Mouse (Mus musculus) hindbrain, embryonic 14.5 days (tissue): ENCODE results near the gene Amotl2. TPM values are rescaled to one million over a fixed set of nuclear protein-coding genes. Genes with fewer than 3 reads are reported as not detected.

Source experiments
- ATAC-seq: fragments of 200-750 bp; cut with Nextera tagmentation; 2 replicates; pipeline ENCODE4 v1.8.0; 2017; ENCODE audit warnings: moderate number of reproducible peaks, mild to moderate bottlenecking, moderate TSS enrichment, moderate library complexity; ENCODE audit not compliant: low FRiP score
- DNase-seq: peaks from one replicate; pipeline ENCODE4 v3.0.0-alpha.2; 2015; ENCODE audit warnings: low spot score
- H3K27ac ChIP-seq: fragments of 300-500 bp; sonication (generic); 2 replicates; pipeline ENCODE4 v1.5.1; 2014; ENCODE audit warnings: mild to moderate bottlenecking, moderate library complexity
- H3K27me3 ChIP-seq: fragments of 300-500 bp; sonication (generic); 2 replicates; pipeline ENCODE4 v1.6.1; 2014; ENCODE audit warnings: mild to moderate bottlenecking, low read length, mixed read lengths; ENCODE audit not compliant: control insufficient read depth, insufficient read depth
- H3K36me3 ChIP-seq: fragments of 300-500 bp; sonication (generic); replicated peaks from 2 replicates; pipeline ENCODE4 v1.6.1; 2014; ENCODE audit not compliant: control insufficient read depth, insufficient read depth
- H3K4me1 ChIP-seq: fragments of 300-500 bp; sonication (generic); replicated peaks from 2 replicates; pipeline ENCODE4 v1.6.1; 2014; ENCODE audit warnings: antibody characterized with exemption, low read length, mixed read lengths; ENCODE audit not compliant: control insufficient read depth, insufficient read depth
- H3K4me2 ChIP-seq: fragments of 300-500 bp; sonication (generic); replicated peaks from 2 replicates; pipeline ENCODE4 v1.6.1; 2014; ENCODE audit warnings: mild to moderate bottlenecking, moderate library complexity
- H3K4me3 ChIP-seq: fragments of 300-500 bp; sonication (generic); replicated peaks from 2 replicates; pipeline ENCODE4 v1.5.1; 2014; ENCODE audit warnings: mild to moderate bottlenecking, low read length
- H3K9ac ChIP-seq: fragments of 300-500 bp; sonication (generic); 2 replicates; pipeline ENCODE4 v1.6.1; 2014
- H3K9me3 ChIP-seq: fragments of 300-500 bp; sonication (generic); 2 replicates; pipeline ENCODE4 v1.6.1; 2016; ENCODE audit warnings: low read length; ENCODE audit not compliant: control insufficient read depth
- WGBS: fragments of 180-500 bp; shearing (Covaris S2); extraction: QIAGEN DNeasy Blood & Tissue Kit; methylation state at CpG from one replicate; pipeline ENCODE4 v1.1.7; 2014; 5-methylcytosine and 5-hydroxymethylcytosine counted together
- polyA plus RNA-seq: library from polyadenylated mRNA; unstranded; fragments of >200 nt; fragmentation: Nextera tagmentation; extraction: Ambion mirVana; gene quantifications from 2 replicates; pipeline ENCODE4 v1.2.1, GENCODE M21; 2014

Gene Amotl2
- polyA plus RNA-seq, 1 experiment from 2014 or later: 54.1 TPM

DNA sequence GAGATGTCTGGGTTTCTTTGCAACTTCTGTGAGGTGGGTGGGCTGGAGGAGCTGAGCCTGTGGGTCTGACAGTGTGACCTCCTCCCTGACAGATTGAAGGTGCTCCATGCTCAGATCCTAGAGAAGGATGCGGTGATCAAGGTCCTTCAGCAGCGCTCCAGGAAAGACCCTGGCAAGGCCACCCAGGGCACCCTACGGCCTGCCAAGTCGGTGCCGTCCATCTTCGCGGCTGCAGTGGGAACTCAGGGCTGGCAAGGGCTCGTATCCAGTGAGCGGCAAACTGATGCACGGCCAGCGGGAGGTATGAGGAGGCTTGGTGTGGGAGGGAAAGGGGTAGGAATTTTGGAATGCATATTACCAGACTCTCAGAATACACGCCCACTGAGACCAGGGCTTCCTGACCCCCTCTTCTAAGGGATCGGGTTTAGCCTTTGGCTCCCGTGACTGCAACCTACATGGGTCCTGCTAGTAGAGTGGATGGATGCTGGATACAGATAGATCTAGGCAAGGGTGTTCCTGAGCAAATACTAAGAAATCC, 13.5 kb downstream of the Amotl2 start:
- ATAC-seq (no peak), DNase-seq (no peak)
- WGBS: 89% methylated on average over 14 of the region's 14 CpGs
- peaks cover 95% of the 10 kb centered on the region for H3K36me3 ChIP-seq
- no peaks in the 10 kb centered on the region for H3K9me3 ChIP-seq
- H3K9ac ChIP-seq: no peak overlapping the region
- no peak overlapping the region for H3K4me3 ChIP-seq
- peaks cover 23% of the 10 kb centered on the region for H3K4me1 ChIP-seq
- H3K4me2 ChIP-seq: no peak overlapping the region
- no peak overlapping the region for H3K27ac ChIP-seq
- H3K27me3 ChIP-seq: no peaks in the 10 kb centered on the region

DNA sequence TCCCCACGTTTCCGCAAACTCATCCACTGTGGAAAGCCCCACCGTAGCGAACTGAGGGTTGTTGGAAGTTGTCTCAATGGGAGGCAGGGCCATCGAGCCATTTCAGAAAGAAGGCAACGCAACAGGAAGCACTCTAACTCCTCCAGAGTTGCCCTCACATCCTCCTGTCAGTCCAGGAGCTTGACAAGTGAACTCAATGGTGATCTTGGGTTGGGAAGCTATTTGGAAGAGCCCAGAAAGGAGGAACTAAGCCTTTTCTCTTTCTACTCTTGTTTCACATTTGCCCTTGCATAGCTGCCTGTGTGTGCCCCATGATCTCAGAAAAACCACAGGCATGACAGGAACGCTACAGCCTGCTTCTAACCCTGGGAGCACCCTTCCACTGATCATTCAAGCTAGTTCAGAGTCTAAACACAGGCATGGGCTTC, 14.6 kb downstream of the Amotl2 start:
- Histone ChIP-seq H3K36me3 (peaks cover 84% of the 10 kb centered on the region), H3K4me2 (no peak overlapping the region), H3K4me1 (peaks cover 12% of the 10 kb centered on the region), H3K9me3 (no peaks in the 10 kb centered on the region), H3K27me3 (no peaks in the 10 kb centered on the region), H3K4me3 (no peak overlapping the region), H3K27ac (no peak overlapping the region), H3K9ac (no peak overlapping the region)
- DNase-seq: no peak
- no peak for ATAC-seq
- WGBS: 83% methylated on average over 7 of the region's 7 CpGs

DNA sequence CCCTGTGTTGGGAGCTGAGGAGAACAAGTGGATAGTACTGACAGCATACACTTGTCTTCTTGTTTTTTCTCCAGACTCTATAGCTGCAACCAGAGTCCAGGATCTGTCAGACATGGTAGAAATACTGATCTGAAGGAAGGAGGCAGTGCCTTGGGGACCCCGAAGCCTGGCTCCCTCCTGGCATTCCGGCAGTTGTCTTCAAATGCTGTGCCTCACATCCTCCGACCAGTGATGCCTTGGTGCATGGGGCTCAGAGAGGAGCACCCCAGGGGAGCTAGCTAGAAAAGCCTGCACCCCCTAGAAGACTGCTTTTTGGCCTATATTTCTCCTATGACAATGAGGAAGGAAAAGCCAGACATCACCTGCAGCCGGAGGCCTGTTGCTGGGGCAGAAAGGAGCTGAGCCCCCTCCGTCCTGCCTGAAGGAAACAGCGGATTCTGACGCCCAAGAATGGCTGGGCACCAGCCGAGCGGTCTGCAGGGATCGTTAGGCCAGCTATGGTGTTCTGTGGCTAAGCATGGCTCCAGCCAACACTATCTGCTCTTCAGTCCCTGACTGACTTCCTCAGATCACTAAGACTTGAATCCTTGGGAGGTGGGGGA, 15.2 kb downstream of the Amotl2 start:
- ATAC-seq: no peak
- H3K27me3 ChIP-seq: no peaks in the 10 kb centered on the region

DNA sequence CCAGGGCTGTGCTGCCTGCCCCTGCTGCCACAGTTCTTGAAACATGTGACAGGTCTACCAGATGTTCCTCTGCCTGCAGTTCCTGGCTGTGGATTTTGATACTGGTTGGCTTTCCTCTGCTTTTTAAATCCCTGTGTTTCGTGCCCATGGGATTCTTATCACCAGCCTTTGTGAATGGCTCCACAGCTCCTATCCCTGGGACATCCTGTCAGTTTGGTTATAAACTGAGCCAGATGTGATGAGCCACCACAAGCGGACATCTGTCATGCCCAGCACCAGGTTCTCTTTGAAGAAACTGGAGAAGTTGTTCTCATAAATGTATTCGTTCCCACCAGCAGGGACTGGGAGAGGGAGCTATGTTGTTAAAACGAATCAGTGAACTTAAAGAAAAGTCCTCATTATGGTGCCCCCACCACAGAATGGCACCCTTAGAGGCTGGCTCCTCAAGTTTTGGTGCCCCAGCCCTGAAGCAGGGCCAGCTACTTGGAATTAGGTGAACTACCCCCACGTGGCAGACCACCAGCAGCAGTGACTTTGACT, 15.9 kb downstream of the Amotl2 start:
- H3K4me1 ChIP-seq: no peaks in the 10 kb centered on the region
- 71% methylated on average over 5 of the region's 5 CpGs for WGBS
- no peak overlapping the region for H3K4me2 ChIP-seq
- peaks cover 70% of the 10 kb centered on the region for H3K36me3 ChIP-seq
- no peak overlapping the region; the same call in 1 of the 2 replicates for H3K27ac ChIP-seq
- no peaks in the 10 kb centered on the region for H3K27me3 ChIP-seq
- no peak for DNase-seq
- no peak overlapping the region for H3K9ac ChIP-seq
- no peak overlapping the region for H3K4me3 ChIP-seq
- H3K9me3 ChIP-seq: no peaks in the 10 kb centered on the region
- ATAC-seq: no peak

More for the DNA sequence above, 15.2 kb downstream of the Amotl2 start:
- peaks cover 78% of the 10 kb centered on the region for H3K36me3 ChIP-seq
- no peak overlapping the region for H3K27ac ChIP-seq
- H3K9ac ChIP-seq: no peak overlapping the region
- 86% methylated on average over 10 of the region's 10 CpGs for WGBS
- H3K9me3 ChIP-seq: no peaks in the 10 kb centered on the region
- no peak overlapping the region for H3K4me3 ChIP-seq
- H3K4me2 ChIP-seq: no peak overlapping the region
- DNase-seq: no peak
- H3K4me1 ChIP-seq: peaks cover 6% of the 10 kb centered on the region

DNA sequence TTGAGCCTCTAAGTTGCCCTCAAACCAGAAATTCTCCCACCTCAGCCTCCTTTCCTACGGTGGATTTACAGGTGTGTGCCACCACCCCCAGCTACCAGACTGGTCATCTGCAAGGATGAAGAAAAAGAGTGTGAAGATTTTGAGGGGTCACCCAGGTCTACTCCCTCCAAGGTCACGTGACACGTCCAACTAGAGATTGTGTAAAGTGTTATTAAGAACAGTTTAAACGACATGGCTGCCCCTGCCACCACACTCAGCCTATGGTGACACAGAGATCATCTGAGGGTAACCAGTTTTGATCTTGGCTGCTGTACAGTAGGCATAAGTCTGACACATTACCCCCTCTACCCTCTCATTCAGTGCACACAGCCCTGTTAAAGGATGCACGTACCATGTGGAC, 17.0 kb downstream of the Amotl2 start:
- DNase-seq (no peak), ATAC-seq (no peak)
- no peaks in the 10 kb centered on the region for H3K9me3 ChIP-seq
- peaks cover 60% of the 10 kb centered on the region for H3K36me3 ChIP-seq
- no peaks in the 10 kb centered on the region for H3K4me1 ChIP-seq
- WGBS: 91% methylated on average over 5 of the region's 5 CpGs
- H3K4me3 ChIP-seq: no peak overlapping the region
- no peak overlapping the region for H3K4me2 ChIP-seq
- no peak overlapping the region for H3K9ac ChIP-seq
- no peak overlapping the region for H3K27ac ChIP-seq
- H3K27me3 ChIP-seq: no peaks in the 10 kb centered on the region

DNA sequence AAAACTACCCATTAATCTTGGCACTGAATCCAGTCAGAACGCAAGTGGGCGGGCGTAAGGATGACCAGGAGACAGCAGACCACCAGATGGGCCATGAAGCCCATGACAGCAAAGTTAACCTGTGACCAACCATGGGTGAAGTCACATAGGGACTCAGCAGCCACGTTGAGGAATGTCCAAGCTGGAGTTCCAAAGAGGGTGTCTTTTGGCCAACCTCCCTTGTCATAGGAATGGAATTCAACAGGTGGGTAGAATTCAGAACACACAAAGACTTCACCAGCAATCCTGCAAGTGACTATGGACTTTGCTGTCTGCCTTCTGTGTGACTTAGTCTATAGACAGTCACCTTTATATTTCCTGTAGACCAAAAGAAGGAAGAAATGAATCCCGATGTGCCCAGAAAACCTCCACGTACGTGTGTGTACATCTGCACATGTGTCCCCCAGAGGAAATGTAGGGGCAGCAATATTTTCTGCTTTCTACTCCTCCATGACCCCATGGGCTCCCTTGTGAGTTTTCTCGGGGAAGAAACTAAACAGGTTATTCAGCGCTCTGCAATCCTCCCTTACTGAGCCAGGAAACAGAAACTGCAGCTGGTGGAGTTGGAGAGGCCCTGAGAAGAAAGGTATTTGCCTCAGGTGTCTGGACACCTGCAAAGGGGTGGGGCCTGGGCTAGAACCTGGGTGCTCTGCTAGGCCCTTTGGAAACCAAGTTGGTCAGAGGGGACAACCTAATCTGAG, 17.7 kb downstream of the Amotl2 start:
- Histone ChIP-seq H3K4me2 (no peak overlapping the region), H3K27ac (no peak overlapping the region), H3K4me1 (no peaks in the 10 kb centered on the region), H3K9ac (no peak overlapping the region), H3K4me3 (no peak overlapping the region), H3K9me3 (no peaks in the 10 kb centered on the region), H3K36me3 (peaks cover 53% of the 10 kb centered on the region), H3K27me3 (no peaks in the 10 kb centered on the region)
- no peak for ATAC-seq
- WGBS: 74% methylated on average over 9 of the region's 9 CpGs
- DNase-seq: no peak

DNA sequence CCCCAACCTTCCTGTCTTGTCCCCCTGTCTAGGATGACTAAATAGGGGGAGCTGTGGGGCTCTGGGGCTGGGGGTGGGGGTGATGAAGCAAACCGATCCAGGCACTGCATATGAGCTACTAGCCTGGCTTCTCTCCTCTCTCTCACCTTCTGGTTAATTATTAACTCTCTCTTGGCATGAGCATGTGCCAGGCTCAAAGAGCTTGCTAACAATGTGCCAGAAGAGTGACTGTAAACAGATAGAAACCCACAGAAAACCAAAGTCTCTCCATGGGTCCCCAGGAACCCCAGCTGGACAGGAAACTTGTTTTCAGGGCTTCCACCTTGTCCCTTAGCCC, 18.2 kb downstream of the Amotl2 start:
- no peaks in the 10 kb centered on the region for H3K9me3 ChIP-seq
- WGBS: 71% methylated on average over 1 of the region's 1 CpGs
- no peaks in the 10 kb centered on the region for H3K27me3 ChIP-seq
- H3K27ac ChIP-seq: no peak overlapping the region
- no peak for DNase-seq
- H3K36me3 ChIP-seq: peaks cover 47% of the 10 kb centered on the region
- no peak overlapping the region for H3K4me3 ChIP-seq
- ATAC-seq: no peak
- H3K4me2 ChIP-seq: no peak overlapping the region
- H3K9ac ChIP-seq: no peak overlapping the region
- no peaks in the 10 kb centered on the region for H3K4me1 ChIP-seq

DNA sequence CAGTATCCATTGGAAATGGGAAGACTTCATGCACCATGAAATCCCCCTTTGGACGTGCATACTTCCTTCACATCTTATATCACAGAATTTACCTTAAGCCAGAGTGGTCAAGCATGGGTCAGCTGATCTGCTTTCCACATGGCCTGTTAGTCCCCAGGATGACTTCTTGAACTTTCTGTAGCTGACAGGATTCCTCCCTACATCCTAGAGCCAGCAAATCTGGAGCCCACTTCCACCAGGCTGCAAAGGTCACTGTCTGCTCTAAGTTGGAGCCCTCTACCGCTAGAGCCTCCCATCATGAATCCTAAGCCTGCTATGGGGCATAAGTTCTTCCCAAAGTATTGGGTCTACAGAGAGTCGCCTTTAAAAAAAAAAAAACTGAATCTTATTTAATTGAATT, 18.8 kb downstream of the Amotl2 start:
- ATAC-seq (no peak), DNase-seq (no peak)
- Histone ChIP-seq H3K4me2 (no peak overlapping the region), H3K27ac (no peak overlapping the region), H3K4me1 (no peaks in the 10 kb centered on the region), H3K36me3 (peaks cover 42% of the 10 kb centered on the region), H3K4me3 (no peak overlapping the region), H3K9me3 (no peaks in the 10 kb centered on the region), H3K9ac (no peak overlapping the region), H3K27me3 (no peaks in the 10 kb centered on the region)
- WGBS: 95% methylated on average over 3 of the region's 3 CpGs

DNA sequence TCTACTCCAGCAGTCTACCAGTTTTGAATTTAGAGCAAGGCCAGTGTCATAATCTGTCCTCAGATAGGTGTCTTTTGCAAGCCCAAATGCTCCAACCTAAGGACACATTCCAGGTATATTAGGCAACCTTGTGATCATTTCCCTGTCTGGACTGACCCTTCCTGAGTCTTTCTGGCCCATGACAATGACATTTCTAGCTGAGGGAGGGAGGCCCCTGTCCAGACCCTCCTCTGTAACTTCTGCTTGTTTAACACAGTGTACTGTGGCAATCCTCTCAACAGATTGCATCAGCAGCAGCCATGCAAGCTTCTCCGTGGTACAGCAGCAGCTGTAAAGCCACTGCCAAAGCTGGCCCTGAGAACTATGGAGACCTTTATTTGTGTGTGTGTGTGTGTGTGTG, 19.5 kb downstream of the Amotl2 start:
- no peak for ATAC-seq
- peaks cover 34% of the 10 kb centered on the region for H3K36me3 ChIP-seq
- DNase-seq: no peak
- H3K27me3 ChIP-seq: no peaks in the 10 kb centered on the region
- 71% methylated on average over 1 of the region's 1 CpGs for WGBS
- no peak overlapping the region for H3K9ac ChIP-seq
- no peak overlapping the region for H3K4me3 ChIP-seq
- H3K4me2 ChIP-seq: no peak overlapping the region
- no peak overlapping the region for H3K27ac ChIP-seq
- no peaks in the 10 kb centered on the region for H3K9me3 ChIP-seq
- no peaks in the 10 kb centered on the region for H3K4me1 ChIP-seq
